ENCODE assay signal across 8 mouse cellular contexts in the genomic region with DNA sequence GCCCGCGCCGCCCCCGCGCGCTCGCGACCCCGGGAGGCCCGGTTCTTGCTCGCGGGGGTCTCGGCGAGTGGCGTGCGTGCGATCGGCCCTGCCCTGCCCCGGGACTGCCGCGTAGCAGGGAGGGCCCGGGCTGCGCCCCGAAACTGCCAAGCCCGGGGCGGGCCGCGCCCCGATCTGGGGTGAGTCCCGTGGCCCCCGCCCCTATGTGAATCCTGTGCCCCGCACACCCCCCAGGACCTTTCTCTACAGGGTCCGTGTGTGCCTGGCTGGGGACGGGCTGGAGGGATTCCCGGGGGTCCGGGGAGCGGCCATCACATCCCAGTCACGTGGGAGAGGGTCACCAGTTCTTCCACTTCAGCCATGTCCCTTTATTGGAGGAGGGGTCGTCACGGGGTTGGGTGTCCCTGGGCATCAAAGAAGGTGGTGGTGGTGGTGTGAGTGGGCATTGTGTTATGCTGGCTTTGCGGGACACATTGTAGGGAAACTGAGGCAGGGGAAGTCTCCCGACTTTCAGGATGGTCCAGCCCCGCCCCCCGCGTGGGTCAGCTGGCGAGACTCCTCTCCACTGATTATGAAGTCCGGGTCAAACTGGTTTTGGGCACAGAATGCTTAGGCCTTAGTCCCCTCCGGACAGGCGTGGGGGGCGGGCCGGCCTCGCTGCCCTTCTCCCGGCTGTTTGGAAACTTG. TPM values are rescaled to one million over a fixed set of nuclear protein-coding genes. Genes with fewer than 3 reads are reported as not detected.
DNase-seq lines count a peak whose midpoint lies in the region; ATAC-seq and TF ChIP-seq lines count a peak whose summit lies in the region.

No protein-coding gene starts in this region.

- peak overlapping the region; percentile 79 for H3ac ChIP-seq in C2C12 (ENCODE audit: control insufficient read depth, insufficient read length, low read depth)

- H3K9ac ChIP-seq in heart, embryonic 16.5 days (ENCODE audit: low read length), result peak overlapping the region; percentile 100

- TF ChIP-seq CTCF in C2C12 (IDR thresholded peaks at IDR 0.05; ENCODE audit: control insufficient read depth, insufficient read depth, insufficient read length), result no peak
- TF ChIP-seq CTCF in small intestine, adult 2 months (IDR thresholded peaks at IDR 0.05; ENCODE audit: extremely low read depth, insufficient read length, insufficient replicate concordance, low read depth, low read length), result no peak

- H3K4me3 ChIP-seq in C2C12 (ENCODE audit: insufficient read depth, poor library complexity, severe bottlenecking) (peak overlapping the region; percentile 99), macrophage (ENCODE audit: inconsistent target) (peak overlapping the region; percentile 85)
- peak overlapping the region; percentile 99 for H3K4me3 ChIP-seq in embryonic facial prominence, embryonic 10.5 days
- peak overlapping the region; percentile 98 for H3K4me3 ChIP-seq in heart, embryonic 16.5 days (ENCODE audit: low read length)
- H3K4me3 ChIP-seq in small intestine, adult 2 months (ENCODE audit: low read depth, low read length), result peak overlapping the region; percentile 87

- peak overlapping the region; percentile 100 for H3K27ac ChIP-seq in embryonic facial prominence, embryonic 10.5 days (replicated peaks)
- peak overlapping the region; percentile 100 for H3K27ac ChIP-seq in heart, embryonic 16.5 days (ENCODE audit: low read length)
- H3K27ac ChIP-seq in macrophage, result peak overlapping the region; percentile 98
- peak overlapping the region; percentile 100 for H3K27ac ChIP-seq in small intestine, adult 2 months (ENCODE audit: insufficient read depth, low read depth, low read length)

- H3K36me3 ChIP-seq in C2C12 (ENCODE audit: control insufficient read depth, insufficient read depth) (peaks cover 21% of the 10 kb centered on the region), macrophage (ENCODE audit: inconsistent target) (no peaks in the 10 kb centered on the region)
- H3K36me3 ChIP-seq in embryonic facial prominence, embryonic 10.5 days (replicated peaks), result peaks cover 33% of the 10 kb centered on the region
- peaks cover 10% of the 10 kb centered on the region for H3K36me3 ChIP-seq in heart, embryonic 16.5 days (ENCODE audit: control insufficient read depth, insufficient read depth)
- peaks cover 21% of the 10 kb centered on the region for H3K36me3 ChIP-seq in small intestine, adult 2 months (ENCODE audit: control insufficient read depth, insufficient read depth, low read length)

- peaks cover 63% of the 10 kb centered on the region for H3K79me2 ChIP-seq in C2C12 (ENCODE audit: control insufficient read depth, insufficient read depth)
- H3K79me2 ChIP-seq in macrophage (ENCODE audit: inconsistent target), result peaks cover 39% of the 10 kb centered on the region

- peak; percentile 3 for ATAC-seq in heart, embryonic 16.5 days (replicated peaks; ENCODE audit: extremely low read depth, insufficient read depth, low FRiP score)
- ATAC-seq in megakaryocyte progenitor cell, adult 5-6 weeks (replicated peaks; ENCODE audit: poor library complexity), result no peak

- peak overlapping the region; percentile 95 for H3K4me2 ChIP-seq in heart, embryonic 16.5 days (ENCODE audit: low read depth, low read length)

- H3K79me3 ChIP-seq in C2C12 (ENCODE audit: low read depth), result peaks cover 31% of the 10 kb centered on the region

- peaks cover 55% of the 10 kb centered on the region for H3K4me1 ChIP-seq in embryonic facial prominence, embryonic 10.5 days
- H3K4me1 ChIP-seq in heart, embryonic 16.5 days (ENCODE audit: control insufficient read depth, insufficient read depth, low read length), result peaks cover 34% of the 10 kb centered on the region
- peaks cover 26% of the 10 kb centered on the region for H3K4me1 ChIP-seq in small intestine, adult 2 months (ENCODE audit: control insufficient read depth, insufficient read depth, insufficient read length, low read length)

- no peaks in the 10 kb centered on the region for H3K27me3 ChIP-seq in C2C12 (ENCODE audit: control insufficient read depth, insufficient read depth, insufficient read length)
- 0 out of 2 replicates have a peak, but pooled peaks cover 6% of the 10 kb centered on the region for H3K27me3 ChIP-seq in embryonic facial prominence, embryonic 10.5 days (replicated peaks; ENCODE audit: low read depth, poor library complexity, severe bottlenecking)
- no peaks in the 10 kb centered on the region for H3K27me3 ChIP-seq in heart, embryonic 16.5 days (ENCODE audit: control insufficient read depth, insufficient read depth, low read length)
- H3K27me3 ChIP-seq in small intestine, adult 2 months (ENCODE audit: control insufficient read depth, insufficient read depth, low read length), result no peaks in the 10 kb centered on the region

- no peak for TF ChIP-seq POLR2A in small intestine, adult 2 months (IDR thresholded peaks at IDR 0.05; ENCODE audit: low read depth, low read length)

- H3K9me3 ChIP-seq in embryonic facial prominence, embryonic 10.5 days, result no peaks in the 10 kb centered on the region
- no peaks in the 10 kb centered on the region for H3K9me3 ChIP-seq in heart, embryonic 16.5 days (replicated peaks; ENCODE audit: control insufficient read depth, low read length)

- peak; percentile 66 for DNase-seq in ZHBTc4 (ENCODE audit: low read depth, low spot score)
- DNase-seq in embryonic facial prominence, embryonic 10.5 days (ENCODE audit: low spot score), result peak; percentile 86
- DNase-seq in left cerebral cortex, adult 8-10 months (ENCODE audit: low spot score in 2 of 2), result peak; percentile 70 to 72

- 1% methylated on average over 53 of the region's 53 CpGs for WGBS in embryonic facial prominence, embryonic 10.5 days
- WGBS in heart, embryonic 16.5 days, result 1% methylated on average over 46 of the region's 53 CpGs
- 3% methylated on average over 48 of the region's 53 CpGs for WGBS in macrophage (ENCODE audit: missing documents)
- 2% methylated on average over 53 of the region's 53 CpGs for whole genome bisulfite sequencing in small intestine, adult 2 months

TF ChIP-seq in C2C12, 6 proteins besides CTCF, POLR2A, EP300 and RAD21:
- TF ChIP-seq USF1 (IDR thresholded peaks at IDR 0.05; ENCODE audit: low read depth) (peak; percentile 75), CEBPB (IDR thresholded peaks at IDR 0.05; ENCODE audit: low read depth) (no peak)
TF ChIP-seq in C2C12: peak in this region for 1.

RNA-seq across cellular contexts. Expression of a gene that starts 0.5 kb away (rescaled TPM):
- polyA plus RNA-seq in C2C12 (2012; fragmentation: generic; extraction: Trizol), result 7,516 TPM
- 3,067 and 3,150 TPM in 2 replicates for polyA plus RNA-seq in embryonic facial prominence, embryonic 10.5 days (2016; fragmentation: Nextera tagmentation; extraction: Ambion mirVana)
- 1,134 and 1,179 TPM in 2 replicates for polyA plus RNA-seq in heart, embryonic 16.5 days (2015; fragmentation: Nextera tagmentation; extraction: Ambion mirVana)
- 1,000 to 10,000 TPM; 1,267 to 1,347 (median 1,329) TPM for total RNA-seq in left cerebral cortex, adult 8-10 months (2022)
- total RNA-seq in macrophage (2018; cell fraction: chromatin; rRNA removed), result 1,000 to 10,000 TPM in 2 of 26 experiments, 100 to 1,000 TPM in 24; 287 to 1,531 (median 530) TPM
- 1,000 to 10,000 TPM; 1,610 to 3,491 (median 2,081) TPM for total RNA-seq in macrophage (2018; cell fraction: cytosol; rRNA removed)
- 1,000 to 10,000 TPM in 17 of 26 experiments, 100 to 1,000 TPM in 9; 698 to 2,123 (median 1,142) TPM for total RNA-seq in macrophage (2018; cell fraction: nucleus; rRNA removed)
- 1,569 to 2,966 TPM (median 1,773 TPM) in 3 replicates for polyA plus RNA-seq in macrophage (2018)
- polyA plus RNA-seq in small intestine, adult 2 months (2012; rRNA removed), result 927 and 1,318 TPM in 2 replicates
- total RNA-seq in megakaryocyte progenitor cell, adult 5-6 weeks (2015), result 1,607 and 1,783 TPM in 2 replicates
- 724 and 844 TPM in 2 replicates for total RNA-seq in megakaryocyte progenitor cell, adult 5-6 weeks (2017)

RNA-seq across cellular contexts. Expression of a gene that starts 12.5 kb away (rescaled TPM):
- polyA plus RNA-seq in C2C12 (2012; fragmentation: generic; extraction: Trizol), result 0.25 TPM
- 0.10 and 0.19 TPM in 2 replicates for polyA plus RNA-seq in embryonic facial prominence, embryonic 10.5 days (2016; fragmentation: Nextera tagmentation; extraction: Ambion mirVana)
- polyA plus RNA-seq in heart, embryonic 16.5 days (2015; fragmentation: Nextera tagmentation; extraction: Ambion mirVana), result 0.71 and 0.91 TPM in 2 replicates
- 1 to 10 TPM in 1 of 4 experiments, under 1 TPM in 1, not detected in 2; 0.37 to 1.2 TPM for total RNA-seq in left cerebral cortex, adult 8-10 months (2022)
- total RNA-seq in macrophage (2018; cell fraction: chromatin; rRNA removed), result under 1 TPM in 1 of 26 experiments, not detected in 25; 0.49 TPM
- total RNA-seq in macrophage (2018; cell fraction: cytosol; rRNA removed), result under 1 TPM in 1 of 26 experiments, not detected in 25; 0.16 TPM
- total RNA-seq in macrophage (2018; cell fraction: nucleus; rRNA removed), result not detected
- polyA plus RNA-seq in macrophage (2018), result not detected in 3 replicates
- polyA plus RNA-seq in small intestine, adult 2 months (2012; rRNA removed), result not detected in 2 replicates
- total RNA-seq in megakaryocyte progenitor cell, adult 5-6 weeks (2015), result not detected in 2 replicates
- not detected in 2 replicates for total RNA-seq in megakaryocyte progenitor cell, adult 5-6 weeks (2017)

RNA-seq across cellular contexts. Expression of a gene that starts 29.7 kb away (rescaled TPM):
- polyA plus RNA-seq in C2C12 (2012; fragmentation: generic; extraction: Trizol) (18.0 TPM), macrophage (2018) (3.8 to 8.1 TPM (median 6.3 TPM) in 3 replicates)
- polyA plus RNA-seq in embryonic facial prominence, embryonic 10.5 days (2016; fragmentation: Nextera tagmentation; extraction: Ambion mirVana), result 38.3 and 39.0 TPM in 2 replicates
- 28.8 and 37.3 TPM in 2 replicates for polyA plus RNA-seq in heart, embryonic 16.5 days (2015; fragmentation: Nextera tagmentation; extraction: Ambion mirVana)
- 10 to 100 TPM; 14.0 to 17.2 (median 14.9) TPM for total RNA-seq in left cerebral cortex, adult 8-10 months (2022)
- 10 to 100 TPM in 23 of 26 experiments, 1 to 10 TPM in 3; 6.6 to 35.2 (median 16.2) TPM for total RNA-seq in macrophage (2018; cell fraction: chromatin; rRNA removed)
- total RNA-seq in macrophage (2018; cell fraction: cytosol; rRNA removed), result 10 to 100 TPM in 3 of 26 experiments, 1 to 10 TPM in 23; 3.4 to 11.0 (median 5.7) TPM
- 10 to 100 TPM in 15 of 26 experiments, 1 to 10 TPM in 11; 5.9 to 26.0 (median 11.5) TPM for total RNA-seq in macrophage (2018; cell fraction: nucleus; rRNA removed)
- 32.0 and 49.2 TPM in 2 replicates for polyA plus RNA-seq in small intestine, adult 2 months (2012; rRNA removed)
- 10.8 and 11.0 TPM in 2 replicates for total RNA-seq in megakaryocyte progenitor cell, adult 5-6 weeks (2015)
- total RNA-seq in megakaryocyte progenitor cell, adult 5-6 weeks (2017), result 6.5 and 7.0 TPM in 2 replicates
